Mouse (Mus musculus) heart, adult 10 weeks (tissue): ENCODE results near the gene Igdcc3. TPM values are rescaled to one million over a fixed set of nuclear protein-coding genes. Genes with fewer than 3 reads are reported as not detected.

ENCODE experiments used
- polyA plus RNA-seq: library from polyadenylated mRNA; stranded (reverse); fragments of 350-450 nt; fragmentation: Illumina TruSeq; extraction: RNeasy Lipid Tissue Mini Kit (QIAGEN cat#74804); gene quantifications from one replicate; pipeline ENCODE4 v1.2.3, GENCODE M21; 2014; ENCODE audit warnings: low read depth, low replicate concordance

Gene Igdcc3
- polyA plus RNA-seq = not detected

DNA sequence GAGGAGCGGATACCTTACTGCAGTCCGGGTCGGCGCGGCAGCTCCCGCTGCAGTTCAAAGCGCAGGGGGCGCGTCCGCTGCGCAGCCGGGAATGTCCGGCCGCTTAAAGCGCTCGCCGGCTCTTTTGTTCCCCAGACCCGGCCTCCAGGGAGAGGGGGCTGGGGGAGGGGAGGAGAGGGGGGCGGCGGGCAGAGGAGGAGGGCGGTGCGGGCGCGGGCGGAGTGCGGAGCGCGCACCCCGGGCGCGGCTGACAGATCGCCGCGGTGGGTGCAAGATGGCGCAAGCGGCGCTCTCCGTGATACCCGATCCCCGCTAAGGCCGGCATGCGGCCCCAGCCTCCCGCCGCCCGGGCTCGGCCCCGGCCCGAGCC lies at the start of gene Igdcc3:
Igdcc3 (plus strand) TSS at position 254 of the 370 bp plus-strand sequence.

DNA sequence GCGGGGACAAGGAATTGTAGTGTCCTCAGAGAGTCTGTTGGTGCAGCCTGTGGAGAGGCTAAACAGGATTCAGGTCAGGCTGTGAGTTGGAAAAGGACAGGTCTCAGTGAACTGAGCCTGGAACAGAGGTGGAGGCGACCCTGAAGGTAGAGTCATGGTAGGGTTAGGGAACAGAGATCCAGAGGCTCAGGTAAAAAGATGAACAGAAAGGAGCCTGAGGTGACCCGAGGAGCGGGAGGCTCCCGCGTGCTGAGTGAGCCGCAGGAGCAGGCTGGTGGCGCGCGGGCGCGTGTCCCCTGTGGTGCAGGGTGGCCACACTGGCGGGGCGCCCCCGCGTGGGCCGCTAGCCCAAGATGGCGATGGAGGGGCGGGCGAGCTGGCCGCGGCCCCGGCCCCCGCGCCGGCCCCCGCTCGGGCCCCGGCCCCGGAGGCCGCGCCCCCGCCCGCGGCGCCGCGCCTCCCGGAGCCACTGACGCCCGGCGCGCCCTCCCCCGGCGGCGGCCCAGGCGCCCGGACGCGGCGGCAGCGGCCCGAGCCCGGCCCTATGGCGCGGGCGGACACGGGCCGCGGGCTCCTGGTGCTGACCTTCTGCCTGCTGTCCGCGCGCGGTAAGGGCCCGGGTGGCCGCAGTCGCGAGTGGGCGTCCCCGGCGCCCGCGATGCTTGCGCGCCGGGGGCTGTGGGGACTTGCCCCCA lies 39.9 kb upstream of the Igdcc3 start, which contains the start of gene Igdcc4:
Igdcc4 (plus strand) TSS at position 496 of the 695 bp plus-strand sequence.

DNA sequence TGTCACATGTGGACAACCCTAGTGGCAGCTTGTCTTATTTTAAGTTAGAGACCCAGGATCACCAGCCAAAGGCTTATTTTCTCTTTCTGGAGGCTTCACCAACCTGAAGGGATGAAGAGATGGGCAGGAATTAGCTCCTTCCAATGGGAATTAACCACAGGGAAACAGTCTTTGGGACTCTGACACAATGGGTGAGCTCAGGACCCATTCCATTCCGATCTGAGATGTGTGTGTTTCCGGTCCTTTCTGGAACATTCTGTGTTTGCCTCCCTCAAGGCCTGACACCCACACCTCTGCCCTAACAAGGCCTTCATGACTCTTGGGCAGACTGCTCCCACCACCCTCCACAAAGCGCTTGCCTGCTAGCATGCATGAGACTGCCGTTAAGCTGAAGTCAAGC lies 54.1 kb downstream of the Igdcc3 start, which contains the start of gene Parp16:
Parp16 (plus strand) TSS at position 301 of the 400 bp plus-strand sequence.

Other genes starting within 250 kb of the Igdcc3 start
- 0.13 TPM for gene Slc24a1, start 189.6 kb upstream of the Igdcc3 start, polyA plus RNA-seq
- 15.9 TPM for gene Ints14, start 180.3 kb upstream of the Igdcc3 start, polyA plus RNA-seq
- 23.9 TPM for gene Hacd3, start 119.5 kb upstream of the Igdcc3 start, polyA plus RNA-seq
- gene Dpp8, start 108.8 kb upstream of the Igdcc3 start, polyA plus RNA-seq = 64.1 TPM
- gene Igdcc4, start 39.7 kb upstream of the Igdcc3 start, polyA plus RNA-seq = 7.6 TPM
- 3.2 TPM for gene Parp16, start 54.2 kb downstream of the Igdcc3 start, polyA plus RNA-seq
- gene Cilp, start 124.0 kb downstream of the Igdcc3 start, polyA plus RNA-seq = 10.0 TPM
- gene Clpx, start 153.1 kb downstream of the Igdcc3 start, polyA plus RNA-seq = 90.6 TPM
- 12.3 TPM for gene Pdcd7, start 204.9 kb downstream of the Igdcc3 start, polyA plus RNA-seq
- gene Ubap1l, start 219.9 kb downstream of the Igdcc3 start, polyA plus RNA-seq = not detected